Mouse (Mus musculus) hindbrain, embryonic 10.5 days (tissue): ENCODE results near the gene Slc25a10. TPM values are rescaled to one million over a fixed set of nuclear protein-coding genes. Genes with fewer than 3 reads are reported as not detected.
A peak's percentile ranks its signal among the peaks of the same experiment; 100 is the strongest.

Source experiments
- DNase-seq: peaks from one replicate; pipeline ENCODE4 v3.0.0-alpha.2; 2017; ENCODE audit warnings: low spot score
- H3K27ac ChIP-seq: fragments of 300-500 bp; sonication (generic); 2 replicates; pipeline ENCODE4 v1.5.1; 2016; ENCODE audit warnings: mild to moderate bottlenecking, moderate library complexity
- H3K27me3 ChIP-seq: fragments of 300-500 bp; sonication (generic); 2 replicates; pipeline ENCODE4 v1.6.1; 2016; ENCODE audit warnings: mild to moderate bottlenecking; ENCODE audit not compliant: poor library complexity, insufficient read depth, severe bottlenecking
- H3K36me3 ChIP-seq: fragments of 300-500 bp; sonication (generic); 2 replicates; pipeline ENCODE4 v1.6.1; 2016; ENCODE audit warnings: mild to moderate bottlenecking, moderate library complexity
- H3K4me1 ChIP-seq: fragments of 300-500 bp; sonication (generic); replicated peaks from 2 replicates; pipeline ENCODE4 v1.6.1; 2016; ENCODE audit warnings: mild to moderate bottlenecking
- H3K4me3 ChIP-seq: fragments of 300-500 bp; sonication (generic); 2 replicates; pipeline ENCODE4 v1.5.1; 2016; ENCODE audit warnings: mild to moderate bottlenecking, moderate library complexity
- H3K9me3 ChIP-seq: fragments of 300-500 bp; sonication (generic); 2 replicates; pipeline ENCODE4 v1.6.1; 2016; ENCODE audit warnings: mild to moderate bottlenecking, moderate library complexity
- WGBS: fragments of 180-500 bp; shearing (Covaris S2); methylation state at CpG from one replicate; pipeline ENCODE4 v1.1.7; 2016; 5-methylcytosine and 5-hydroxymethylcytosine counted together
- polyA plus RNA-seq: library from polyadenylated mRNA; unstranded; fragments of >200 nt; fragmentation: Nextera tagmentation; extraction: Ambion mirVana; gene quantifications from 2 replicates; pipeline ENCODE4 v1.2.1, GENCODE M21; 2016

The Slc25a10 gene
- polyA plus RNA-seq, 1 experiment from 2014 or later, result 50.6 TPM

GRCm38 (mm10) chr11:120490291-120491046 is 1.2 kb upstream of the Slc25a10 start:
- DNase-seq, result no peak
- no peaks in the 10 kb centered on the region for H3K9me3 ChIP-seq
- H3K27me3 ChIP-seq, result no peaks in the 10 kb centered on the region
- H3K4me3 ChIP-seq, result peak overlapping the region; percentile 96
- peak overlapping the region; percentile 94 for H3K27ac ChIP-seq
- peaks cover 65% of the 10 kb centered on the region for H3K36me3 ChIP-seq
- 40% methylated on average over 4 of the region's 4 CpGs for WGBS
- peaks cover 57% of the 10 kb centered on the region for H3K4me1 ChIP-seq

- peaks cover 49% of the 10 kb centered on the region for H3K4me1 ChIP-seq
- H3K27me3 ChIP-seq, result no peaks in the 10 kb centered on the region
- no peaks in the 10 kb centered on the region for H3K9me3 ChIP-seq
- peak overlapping the region; percentile 96 for H3K4me3 ChIP-seq
- WGBS, result under 1% methylated on average over 48 of the region's 48 CpGs
- H3K27ac ChIP-seq, result peak overlapping the region; percentile 94
- peak; percentile 52 for DNase-seq
- H3K36me3 ChIP-seq, result peaks cover 65% of the 10 kb centered on the region
These were observed 611 bp downstream of the Slc25a10 start for GRCm38 (mm10) chr11:120492024-120492877.

GRCm38 (mm10) chr11:120492878-120493203 is 1.2 kb downstream of the Slc25a10 start:
- Histone ChIP-seq H3K9me3 (no peaks in the 10 kb centered on the region), H3K27ac (peak overlapping the region; percentile 94), H3K27me3 (no peaks in the 10 kb centered on the region), H3K36me3 (peaks cover 65% of the 10 kb centered on the region), H3K4me1 (peaks cover 49% of the 10 kb centered on the region), H3K4me3 (peak overlapping the region; percentile 96)
- DNase-seq, result no peak
- WGBS, result 32% methylated on average over 3 of the region's 3 CpGs

- 67% methylated on average over 3 of the region's 3 CpGs for WGBS
- peak overlapping the region; percentile 94; the same call in 1 of the 2 replicates for H3K27ac ChIP-seq
- peaks cover 49% of the 10 kb centered on the region for H3K4me1 ChIP-seq
- no peaks in the 10 kb centered on the region for H3K9me3 ChIP-seq
- DNase-seq, result no peak
- peak overlapping the region; percentile 96 for H3K4me3 ChIP-seq
- H3K36me3 ChIP-seq, result peaks cover 65% of the 10 kb centered on the region
- H3K27me3 ChIP-seq, result no peaks in the 10 kb centered on the region
These were observed 1.7 kb downstream of the Slc25a10 start for GRCm38 (mm10) chr11:120493351-120493750.

- Histone ChIP-seq H3K9me3 (no peaks in the 10 kb centered on the region), H3K27ac (no peak overlapping the region), H3K36me3 (peaks cover 65% of the 10 kb centered on the region), H3K4me1 (peaks cover 53% of the 10 kb centered on the region), H3K4me3 (no peak overlapping the region), H3K27me3 (no peaks in the 10 kb centered on the region)
- 88% methylated on average over 3 of the region's 3 CpGs for WGBS
- DNase-seq, result no peak
These were observed 2.3 kb downstream of the Slc25a10 start for GRCm38 (mm10) chr11:120493911-120494310.

GRCm38 (mm10) chr11:120497436-120497835 is 5.8 kb downstream of the Slc25a10 start:
- H3K36me3 ChIP-seq, result peaks cover 56% of the 10 kb centered on the region
- DNase-seq, result no peak
- peaks cover 29% of the 10 kb centered on the region for H3K4me1 ChIP-seq
- no peak overlapping the region for H3K4me3 ChIP-seq
- H3K27me3 ChIP-seq, result no peaks in the 10 kb centered on the region
- 93% methylated on average over 3 of the region's 3 CpGs for WGBS
- H3K9me3 ChIP-seq, result no peaks in the 10 kb centered on the region
- no peak overlapping the region for H3K27ac ChIP-seq

- DNase-seq, result no peak
- H3K9me3 ChIP-seq, result no peaks in the 10 kb centered on the region
- peaks cover 56% of the 10 kb centered on the region for H3K36me3 ChIP-seq
- H3K4me3 ChIP-seq, result no peak overlapping the region
- 92% methylated on average over 12 of the region's 12 CpGs for WGBS
- peak overlapping the region; percentile 2; the same call in 1 of the 2 replicates for H3K27ac ChIP-seq
- H3K4me1 ChIP-seq, result peaks cover 21% of the 10 kb centered on the region
- no peaks in the 10 kb centered on the region for H3K27me3 ChIP-seq
These were observed 6.6 kb downstream of the Slc25a10 start for GRCm38 (mm10) chr11:120498226-120498625.

- Histone ChIP-seq H3K27me3 (no peaks in the 10 kb centered on the region), H3K27ac (no peak overlapping the region; the same call in 1 of the 2 replicates), H3K36me3 (peaks cover 55% of the 10 kb centered on the region), H3K4me3 (peak overlapping the region; percentile 20; the same call in 1 of the 2 replicates), H3K9me3 (no peaks in the 10 kb centered on the region), H3K4me1 (peaks cover 14% of the 10 kb centered on the region)
- WGBS, result 92% methylated on average over 5 of the region's 5 CpGs
- DNase-seq, result no peak
These were observed 7.3 kb downstream of the Slc25a10 start for GRCm38 (mm10) chr11:120498891-120499290.

GRCm38 (mm10) chr11:120499894-120500293 is 8.3 kb downstream of the Slc25a10 start:
- Histone ChIP-seq H3K9me3 (no peaks in the 10 kb centered on the region), H3K4me1 (peaks cover 9% of the 10 kb centered on the region), H3K27ac (no peak overlapping the region), H3K4me3 (no peak overlapping the region; the same call in 1 of the 2 replicates), H3K36me3 (peaks cover 44% of the 10 kb centered on the region), H3K27me3 (no peaks in the 10 kb centered on the region)
- no peak for DNase-seq
- 76% methylated on average over 6 of the region's 6 CpGs for WGBS

- DNase-seq, result no peak
- WGBS, result 19% methylated on average over 3 of the region's 3 CpGs
These were observed 8.7 kb downstream of the Slc25a10 start for GRCm38 (mm10) chr11:120500357-120500756.

GRCm38 (mm10) chr11:120501018-120501417 is 9.4 kb downstream of the Slc25a10 start:
- H3K36me3 ChIP-seq, result peaks cover 33% of the 10 kb centered on the region
- no peaks in the 10 kb centered on the region for H3K27me3 ChIP-seq
- DNase-seq, result no peak
- H3K4me1 ChIP-seq, result peaks cover 9% of the 10 kb centered on the region
- 74% methylated on average over 6 of the region's 6 CpGs for WGBS
- H3K9me3 ChIP-seq, result no peaks in the 10 kb centered on the region
- no peak overlapping the region for H3K4me3 ChIP-seq
- H3K27ac ChIP-seq, result no peak overlapping the region

More at GRCm38 (mm10) chr11:120500357-120500756, 8.7 kb downstream of the Slc25a10 start:
- peaks cover 9% of the 10 kb centered on the region for H3K4me1 ChIP-seq
- H3K27ac ChIP-seq, result no peak overlapping the region
- peaks cover 40% of the 10 kb centered on the region for H3K36me3 ChIP-seq
- no peak overlapping the region for H3K4me3 ChIP-seq
- H3K27me3 ChIP-seq, result no peaks in the 10 kb centered on the region
- H3K9me3 ChIP-seq, result no peaks in the 10 kb centered on the region

GRCm38 (mm10) chr11:120501701-120502100 is 10.1 kb downstream of the Slc25a10 start:
- Histone ChIP-seq H3K27me3 (no peaks in the 10 kb centered on the region), H3K4me1 (peaks cover 9% of the 10 kb centered on the region), H3K4me3 (no peak overlapping the region), H3K27ac (no peak overlapping the region), H3K9me3 (no peaks in the 10 kb centered on the region), H3K36me3 (peaks cover 26% of the 10 kb centered on the region)
- 91% methylated on average over 4 of the region's 4 CpGs for WGBS
- no peak for DNase-seq

- Histone ChIP-seq H3K27ac (no peak overlapping the region), H3K9me3 (no peaks in the 10 kb centered on the region), H3K36me3 (no peaks in the 10 kb centered on the region), H3K27me3 (no peaks in the 10 kb centered on the region), H3K4me3 (no peak overlapping the region), H3K4me1 (peaks cover 11% of the 10 kb centered on the region)
- WGBS, result 85% methylated on average over 3 of the region's 3 CpGs
- no peak for DNase-seq
These were observed 14.0 kb downstream of the Slc25a10 start for GRCm38 (mm10) chr11:120505661-120506060.
